Mouse (Mus musculus) liver, postnatal 0 days (tissue): ENCODE results near the gene Col15a1. TPM values are rescaled to one million over a fixed set of nuclear protein-coding genes. Genes with fewer than 3 reads are reported as not detected.

Source experiments
- ATAC-seq: fragments of 200-750 bp; cut with Nextera tagmentation; 2 replicates; pipeline ENCODE4 v1.8.0; 2017; ENCODE audit warnings: mild to moderate bottlenecking, moderate library complexity
- DNase-seq: peaks from one replicate; pipeline ENCODE4 v3.0.0-alpha.2; 2016
- H3K27ac ChIP-seq: fragments of 300-500 bp; sonication (generic); 2 replicates; pipeline ENCODE4 v1.5.1; 2014; ENCODE audit warnings: antibody characterized with exemption, moderate library complexity, mild to moderate bottlenecking, low read depth
- H3K27me3 ChIP-seq: fragments of 300-500 bp; sonication (generic); 2 replicates; pipeline ENCODE4 v1.6.1; 2014; ENCODE audit warnings: low read length, control low read depth, mixed read lengths; ENCODE audit not compliant: insufficient read depth
- H3K36me3 ChIP-seq: fragments of 300-500 bp; sonication (generic); replicated peaks from 2 replicates; pipeline ENCODE4 v1.6.1; 2014; ENCODE audit warnings: mild to moderate bottlenecking, control low read depth, low read length, moderate library complexity, mixed read lengths; ENCODE audit not compliant: insufficient read depth
- H3K4me1 ChIP-seq: fragments of 300-500 bp; sonication (generic); 2 replicates; pipeline ENCODE4 v1.6.1; 2014; ENCODE audit warnings: antibody characterized with exemption, mild to moderate bottlenecking, control low read depth; ENCODE audit not compliant: insufficient read depth
- H3K4me2 ChIP-seq: fragments of 300-500 bp; sonication (generic); 2 replicates; pipeline ENCODE4 v1.6.1; 2014; ENCODE audit warnings: low read depth, mild to moderate bottlenecking, low read length, moderate library complexity, mixed read lengths
- H3K4me3 ChIP-seq: fragments of 300-500 bp; sonication (generic); 2 replicates; pipeline ENCODE4 v1.5.1; 2014; ENCODE audit warnings: low read depth, low read length
- H3K9ac ChIP-seq: fragments of 300-500 bp; sonication (generic); replicated peaks from 2 replicates; pipeline ENCODE4 v1.6.1; 2014; ENCODE audit warnings: mild to moderate bottlenecking, moderate library complexity
- H3K9me3 ChIP-seq: fragments of 300-500 bp; sonication (generic); 2 replicates; pipeline ENCODE4 v1.6.1; 2016; ENCODE audit warnings: mild to moderate bottlenecking, control low read depth, low read length, mixed read lengths
- CTCF ChIP-seq: sonication (generic); IDR thresholded peaks from 2 replicates; pipeline ENCODE4 v1.5.1; 2016; ENCODE audit warnings: antibody characterized with exemption, low read depth
- EP300 ChIP-seq: IDR thresholded peaks from 2 replicates; pipeline ENCODE4 v1.6.1; 2016; ENCODE audit warnings: antibody characterized with exemption, low read depth, mild to moderate bottlenecking
- WGBS: fragments of 180-500 bp; shearing (Covaris S2); extraction: QIAGEN DNeasy Blood & Tissue Kit; methylation state at CpG from one replicate; pipeline ENCODE4 v1.1.7; 2014; ENCODE audit not compliant: insufficient replicate concordance; 5-methylcytosine and 5-hydroxymethylcytosine counted together
- polyA plus RNA-seq: library from polyadenylated mRNA; unstranded; fragments of >200 nt; fragmentation: Nextera tagmentation; extraction: Ambion mirVana; gene quantifications from 2 replicates; pipeline ENCODE4 v1.2.1, GENCODE M21; 2015

Col15a1 gene
- polyA plus RNA-seq, 1 experiment from 2014 or later, result 0.28 TPM

DNA sequence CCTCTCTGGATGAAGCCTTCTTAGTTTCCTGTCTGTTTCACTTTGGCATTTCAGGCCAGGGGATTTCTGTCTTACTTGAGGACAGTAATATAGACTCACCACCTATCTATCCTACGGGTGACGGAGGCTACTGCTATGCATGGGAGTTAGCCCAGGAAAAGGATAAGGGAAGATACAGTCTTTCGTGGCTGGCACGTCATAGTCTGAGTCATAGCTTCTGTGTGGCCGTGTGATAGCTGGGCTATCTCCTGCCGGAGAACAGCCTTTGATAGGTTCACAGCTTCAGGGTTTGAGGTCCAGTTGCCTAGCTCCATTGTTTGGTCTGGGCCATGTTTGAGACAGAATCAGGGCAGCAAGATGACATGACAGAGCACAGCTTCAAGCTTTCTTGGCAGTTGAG, 70.4 kb downstream of the Col15a1 start:
- H3K4me1 ChIP-seq, result no peaks in the 10 kb centered on the region
- no peak for TF ChIP-seq EP300
- TF ChIP-seq CTCF, result no peak
- no peaks in the 10 kb centered on the region for H3K27me3 ChIP-seq
- H3K4me2 ChIP-seq, result no peak overlapping the region
- H3K27ac ChIP-seq, result no peak overlapping the region
- no peaks in the 10 kb centered on the region for H3K9me3 ChIP-seq
- no peaks in the 10 kb centered on the region for H3K36me3 ChIP-seq
- no peak for ATAC-seq
- no peak overlapping the region for H3K9ac ChIP-seq
- 40% methylated on average over 6 of the region's 6 CpGs for WGBS
- no peak for DNase-seq
- H3K4me3 ChIP-seq, result no peak overlapping the region

- Histone ChIP-seq H3K4me3 (no peak overlapping the region), H3K9me3 (no peaks in the 10 kb centered on the region), H3K27me3 (no peaks in the 10 kb centered on the region), H3K36me3 (no peaks in the 10 kb centered on the region), H3K4me2 (no peak overlapping the region), H3K4me1 (no peaks in the 10 kb centered on the region), H3K9ac (no peak overlapping the region), H3K27ac (no peak overlapping the region)
- no peak for DNase-seq
- no peak for ATAC-seq
- TF ChIP-seq CTCF (no peak), EP300 (no peak)
- 79% methylated on average over 10 of the region's 10 CpGs for WGBS
These were observed 71.2 kb downstream of the Col15a1 start for GRCm38 (mm10) chr4:47279085-47279707.

- no peak for TF ChIP-seq EP300
- TF ChIP-seq CTCF, result no peak
- 69% methylated on average over 5 of the region's 5 CpGs for WGBS
- no peak overlapping the region for H3K4me2 ChIP-seq
- H3K27me3 ChIP-seq, result no peaks in the 10 kb centered on the region
- no peak overlapping the region for H3K9ac ChIP-seq
- no peak overlapping the region for H3K4me3 ChIP-seq
- no peak for ATAC-seq
- DNase-seq, result no peak
- no peaks in the 10 kb centered on the region for H3K9me3 ChIP-seq
- H3K36me3 ChIP-seq, result no peaks in the 10 kb centered on the region
- no peaks in the 10 kb centered on the region for H3K4me1 ChIP-seq
- H3K27ac ChIP-seq, result no peak overlapping the region
These were observed 72.2 kb downstream of the Col15a1 start for GRCm38 (mm10) chr4:47280126-47280525.

DNA sequence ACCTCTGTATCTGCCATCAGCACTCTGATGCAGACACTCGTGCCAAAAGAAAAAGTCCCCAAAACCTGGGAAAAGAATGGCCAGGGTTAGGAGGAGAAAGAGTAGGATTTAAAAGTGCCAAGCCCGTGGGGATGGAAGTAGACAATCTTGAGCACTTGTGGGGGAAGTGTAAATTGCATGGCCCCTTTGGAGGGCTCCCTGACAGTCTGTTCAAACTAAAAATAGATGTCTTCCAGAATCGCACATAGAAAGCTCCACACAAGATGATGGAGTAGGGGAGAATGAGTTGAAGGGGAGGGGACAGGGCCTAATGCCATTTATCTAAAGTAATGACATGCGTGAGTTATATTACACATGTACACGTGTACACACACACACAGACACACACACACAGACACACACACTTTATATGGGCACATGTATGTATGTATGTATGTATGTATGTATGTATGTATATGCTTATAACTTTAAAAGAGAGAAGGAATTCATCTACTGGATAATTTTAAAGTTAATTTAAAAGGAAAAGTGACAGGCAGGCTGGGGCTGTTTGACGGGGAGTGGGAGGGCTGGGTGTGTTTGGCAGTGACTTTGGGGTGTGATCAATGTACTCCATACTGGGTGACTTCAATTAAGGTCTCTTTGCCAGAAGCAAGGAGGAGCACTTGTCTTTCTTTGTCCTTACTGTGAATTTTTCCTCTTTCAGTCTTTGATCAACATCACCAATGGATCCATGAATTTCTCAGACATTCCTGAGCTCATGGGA, 74.1 kb downstream of the Col15a1 start:
- Histone ChIP-seq H3K9me3 (no peaks in the 10 kb centered on the region), H3K9ac (no peak overlapping the region), H3K4me2 (no peak overlapping the region), H3K27me3 (no peaks in the 10 kb centered on the region), H3K4me1 (no peaks in the 10 kb centered on the region), H3K4me3 (no peak overlapping the region), H3K36me3 (no peaks in the 10 kb centered on the region), H3K27ac (no peak overlapping the region)
- TF ChIP-seq EP300 (no peak), CTCF (no peak)
- WGBS, result 69% methylated on average over 6 of the region's 6 CpGs
- ATAC-seq (no peak), DNase-seq (no peak)

GRCm38 (mm10) chr4:47284311-47284710, 76.3 kb downstream of the Col15a1 start:
- no peak for ATAC-seq
- Histone ChIP-seq H3K4me3 (no peak overlapping the region), H3K9ac (no peak overlapping the region), H3K9me3 (no peaks in the 10 kb centered on the region), H3K4me2 (no peak overlapping the region), H3K27me3 (no peaks in the 10 kb centered on the region), H3K27ac (no peak overlapping the region), H3K4me1 (no peaks in the 10 kb centered on the region), H3K36me3 (no peaks in the 10 kb centered on the region)
- TF ChIP-seq CTCF (no peak), EP300 (no peak)
- no peak for DNase-seq
- WGBS, result 58% methylated on average over 6 of the region's 6 CpGs

DNA sequence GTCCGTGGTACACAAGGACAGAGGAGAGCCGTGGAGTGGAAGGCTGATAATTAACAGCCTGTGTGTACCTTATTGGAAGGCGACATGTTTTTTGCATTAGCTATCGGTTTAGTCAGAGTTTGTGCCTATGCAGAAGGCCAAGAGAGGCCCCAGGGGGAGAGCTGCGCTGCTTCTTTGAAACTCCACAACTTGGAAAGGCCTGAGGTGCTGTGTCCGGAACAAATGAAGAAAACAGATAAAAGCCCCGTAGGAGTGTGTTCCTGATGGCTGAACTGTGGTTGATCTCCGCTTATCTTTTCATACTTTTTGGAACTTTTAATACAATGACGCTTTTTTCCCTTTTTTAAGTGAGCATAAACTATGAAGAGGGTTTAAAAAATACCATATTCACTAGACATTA, 76.9 kb downstream of the Col15a1 start:
- H3K4me3 ChIP-seq, result no peak overlapping the region
- no peak for ATAC-seq
- H3K4me1 ChIP-seq, result no peaks in the 10 kb centered on the region

More for the DNA sequence above, 76.9 kb downstream of the Col15a1 start:
- H3K36me3 ChIP-seq, result no peaks in the 10 kb centered on the region
- no peak overlapping the region for H3K27ac ChIP-seq
- TF ChIP-seq EP300 (no peak), CTCF (no peak)
- 38% methylated on average over 9 of the region's 9 CpGs for WGBS
- no peak overlapping the region for H3K9ac ChIP-seq
- no peak for DNase-seq
- no peaks in the 10 kb centered on the region for H3K27me3 ChIP-seq
- no peaks in the 10 kb centered on the region for H3K9me3 ChIP-seq
- no peak overlapping the region for H3K4me2 ChIP-seq
